Mouse (Mus musculus): ENCODE data around the gene Lypd6.

Gene Lypd6

DNA sequence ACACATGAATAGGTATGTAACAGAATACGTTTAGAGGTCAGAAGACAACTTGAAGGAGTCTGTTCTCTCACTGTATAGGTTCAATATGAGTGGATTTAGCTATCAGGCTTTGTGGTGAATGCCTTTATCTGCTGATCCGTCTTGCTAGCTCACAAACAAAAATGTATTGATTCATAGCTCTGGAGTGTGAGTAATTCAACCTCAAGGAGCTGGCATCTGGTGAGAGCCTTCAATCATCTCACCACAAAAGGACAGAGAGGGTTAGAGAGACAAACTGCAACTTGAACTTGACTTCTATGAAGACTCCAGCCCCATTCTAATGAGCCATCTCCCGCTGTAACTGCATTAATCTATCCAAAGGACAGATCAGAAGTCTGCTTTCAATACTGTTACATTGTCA is 40.6 kb downstream of the Lypd6 start:
- DNase-seq (ENCODE audit: low read depth, low spot score), result no peak

DNA sequence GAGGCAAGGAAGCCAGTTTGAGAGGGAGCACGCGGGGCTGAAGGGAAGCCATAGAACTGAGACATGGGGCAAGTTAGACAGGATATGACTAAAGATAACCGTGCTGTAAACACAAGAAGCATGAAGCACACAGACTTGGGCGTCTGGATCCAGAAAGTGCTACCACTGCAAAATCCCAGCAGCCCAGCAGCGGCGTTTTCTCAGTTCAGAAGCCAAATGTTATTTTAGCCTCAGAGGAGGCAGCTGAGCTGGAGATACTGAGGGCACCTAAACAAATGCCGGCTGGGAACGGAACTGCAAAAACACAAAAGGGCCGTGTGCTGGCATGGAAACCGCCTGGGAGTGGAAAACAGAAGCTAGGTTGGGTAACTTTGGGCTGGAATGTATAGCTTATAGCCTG is 43.9 kb downstream of the Lypd6 start:
- DNase-seq (ENCODE audit: low read depth, low spot score), result no peak

DNA sequence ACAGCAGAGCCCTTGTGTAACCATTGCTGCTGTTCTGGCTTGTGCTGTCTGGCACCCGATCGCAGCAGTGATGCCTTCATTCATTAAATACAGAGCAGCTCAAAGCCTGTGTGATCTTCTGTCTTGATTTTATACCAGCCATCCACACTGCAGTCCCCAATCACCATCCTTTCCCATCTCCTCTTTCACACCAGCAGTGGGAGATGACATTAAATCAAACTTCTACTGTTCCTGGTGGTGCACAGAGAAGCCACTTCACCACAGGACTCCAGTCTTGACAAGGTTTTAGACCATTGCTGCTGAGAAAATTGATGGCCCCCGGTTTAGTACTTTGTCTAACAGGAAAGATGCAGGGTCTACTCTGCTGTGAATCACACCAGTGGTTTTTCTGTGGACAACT is 44.9 kb downstream of the Lypd6 start:
- DNase-seq (ENCODE audit: low read depth, low spot score), result no peak

DNA sequence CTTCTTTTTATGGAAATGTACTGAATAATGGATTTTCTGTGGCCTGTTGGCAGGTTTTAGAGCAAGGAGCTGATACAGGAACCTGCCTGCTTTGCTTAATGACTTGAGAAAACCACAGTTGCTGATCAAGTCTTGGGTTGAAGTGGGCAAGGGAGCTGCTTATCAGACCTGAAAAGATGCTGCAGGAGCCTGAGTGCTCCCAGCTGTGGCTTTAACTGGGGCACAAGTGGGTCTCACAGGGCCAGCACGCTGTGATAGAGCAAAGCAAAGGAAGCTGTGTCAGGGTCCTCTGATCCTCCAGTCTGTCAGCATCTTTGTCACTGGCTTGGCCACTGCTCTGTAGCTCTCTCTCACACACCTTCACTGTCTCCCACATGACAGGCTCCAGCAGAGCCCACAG is 45.4 kb downstream of the Lypd6 start:
- no peak for DNase-seq (ENCODE audit: low read depth, low spot score)

DNA sequence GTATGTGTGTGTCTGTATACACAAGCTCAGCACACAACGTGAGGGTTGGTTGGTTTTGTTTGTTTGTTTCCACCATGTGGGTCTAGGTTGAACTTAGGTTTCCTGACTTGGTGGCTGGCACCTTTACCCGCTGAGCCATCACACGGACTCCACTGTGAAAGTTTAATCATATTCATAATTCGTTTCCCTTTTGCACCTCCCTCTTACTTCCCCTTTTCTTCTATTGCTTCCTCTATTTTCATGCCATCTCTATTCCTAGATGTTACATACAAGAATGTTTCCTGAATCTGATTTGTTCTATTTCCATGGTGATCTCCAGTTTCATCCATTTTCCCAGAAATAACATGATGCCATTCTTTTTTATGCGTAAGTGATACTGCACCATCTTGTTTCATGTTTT is 46.2 kb downstream of the Lypd6 start:
- no peak for DNase-seq (ENCODE audit: low read depth, low spot score)

DNA sequence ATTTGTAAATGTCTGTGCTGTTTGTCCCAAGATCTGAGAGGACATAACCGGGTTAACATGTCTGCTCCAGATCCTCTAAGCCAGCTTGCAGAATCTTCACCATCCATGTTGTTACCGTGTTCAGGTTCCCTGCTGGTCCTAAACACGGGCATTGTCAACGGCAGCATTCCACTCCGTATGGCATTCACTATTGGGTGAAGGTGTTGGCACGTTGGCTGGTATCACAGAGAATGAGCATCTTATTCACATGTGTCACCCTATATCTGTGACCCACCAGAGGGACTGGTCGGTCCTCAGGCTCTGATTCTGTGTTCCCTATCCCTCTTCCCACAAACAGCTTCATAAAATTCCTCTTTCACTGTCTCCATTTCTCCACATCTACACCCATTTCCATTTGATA is 52.9 kb downstream of the Lypd6 start:
- DNase-seq (ENCODE audit: low read depth, low spot score), result no peak

DNA sequence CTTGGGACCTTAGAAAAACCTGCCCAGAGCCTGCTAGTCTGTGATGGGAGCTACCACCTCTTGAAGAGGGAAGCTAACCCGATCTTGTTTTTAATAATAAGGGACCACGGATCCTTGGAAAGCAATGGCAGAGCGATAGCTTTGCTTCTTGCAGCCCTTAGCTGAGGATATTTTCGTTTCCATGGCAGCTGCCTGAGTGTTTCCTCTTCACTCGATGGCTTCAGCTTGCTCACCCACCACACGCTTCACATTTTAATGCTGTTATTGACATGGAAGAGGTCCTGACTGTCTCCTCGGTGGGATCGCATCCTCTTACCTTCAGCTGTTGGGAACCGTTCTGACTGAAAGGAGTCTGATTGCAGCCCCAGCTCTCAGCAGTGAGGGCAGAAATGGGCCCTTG is 54.6 kb downstream of the Lypd6 start:
- no peak for DNase-seq (ENCODE audit: low read depth, low spot score)

DNA sequence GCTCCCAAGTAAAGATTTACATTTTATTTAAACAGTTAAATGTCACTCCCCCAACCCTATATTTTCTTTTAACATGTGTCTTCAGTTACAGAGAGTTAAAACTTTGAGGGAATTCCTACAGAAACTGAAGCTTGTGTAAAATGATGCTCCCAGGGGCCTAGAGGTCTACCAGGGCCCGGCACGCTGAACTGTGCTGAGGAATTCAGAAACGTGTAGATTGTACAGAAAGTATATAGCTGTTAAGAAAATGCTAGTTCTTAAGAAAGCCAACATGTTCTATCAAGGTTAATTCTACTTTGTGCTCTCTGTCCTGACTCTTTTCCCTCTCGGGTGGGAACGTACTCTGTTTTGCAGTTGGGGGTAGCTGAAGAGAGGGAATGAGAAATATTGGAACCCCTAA is 57.1 kb downstream of the Lypd6 start:
- no peak for DNase-seq (ENCODE audit: low read depth, low spot score)

DNA sequence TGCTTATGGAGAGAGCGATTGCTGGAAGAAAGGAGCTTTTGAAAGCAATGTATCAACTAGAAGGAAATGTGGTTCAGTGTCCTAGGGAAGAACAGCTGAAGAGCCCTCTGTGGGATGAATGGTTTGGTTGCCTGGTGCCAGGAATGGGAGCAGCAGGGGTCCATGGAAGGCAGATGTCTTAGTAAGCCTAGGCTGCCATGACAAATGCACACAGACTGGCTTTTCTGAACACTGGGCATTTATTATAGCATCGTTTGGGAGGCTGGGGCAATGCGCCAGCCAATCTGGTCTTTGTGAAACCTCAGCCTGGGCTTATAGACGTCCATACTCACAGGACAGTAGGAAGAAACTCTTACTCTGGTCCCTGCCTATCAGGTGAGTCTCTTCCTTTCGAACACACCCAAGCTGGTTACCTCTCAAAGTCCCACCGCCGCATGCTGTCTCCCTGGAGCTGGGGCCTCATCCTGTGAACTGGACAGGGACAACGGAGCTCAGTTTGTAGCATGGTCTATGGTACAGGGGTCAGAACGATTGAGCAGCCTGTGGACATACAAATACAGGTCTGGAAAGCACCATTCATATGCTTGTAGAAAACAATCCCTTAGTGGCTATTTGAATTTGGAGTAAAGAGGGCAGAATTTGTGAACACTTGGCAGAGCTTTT is 61.4 kb downstream of the Lypd6 start:
- no peak for DNase-seq (ENCODE audit: low read depth, low spot score)

DNA sequence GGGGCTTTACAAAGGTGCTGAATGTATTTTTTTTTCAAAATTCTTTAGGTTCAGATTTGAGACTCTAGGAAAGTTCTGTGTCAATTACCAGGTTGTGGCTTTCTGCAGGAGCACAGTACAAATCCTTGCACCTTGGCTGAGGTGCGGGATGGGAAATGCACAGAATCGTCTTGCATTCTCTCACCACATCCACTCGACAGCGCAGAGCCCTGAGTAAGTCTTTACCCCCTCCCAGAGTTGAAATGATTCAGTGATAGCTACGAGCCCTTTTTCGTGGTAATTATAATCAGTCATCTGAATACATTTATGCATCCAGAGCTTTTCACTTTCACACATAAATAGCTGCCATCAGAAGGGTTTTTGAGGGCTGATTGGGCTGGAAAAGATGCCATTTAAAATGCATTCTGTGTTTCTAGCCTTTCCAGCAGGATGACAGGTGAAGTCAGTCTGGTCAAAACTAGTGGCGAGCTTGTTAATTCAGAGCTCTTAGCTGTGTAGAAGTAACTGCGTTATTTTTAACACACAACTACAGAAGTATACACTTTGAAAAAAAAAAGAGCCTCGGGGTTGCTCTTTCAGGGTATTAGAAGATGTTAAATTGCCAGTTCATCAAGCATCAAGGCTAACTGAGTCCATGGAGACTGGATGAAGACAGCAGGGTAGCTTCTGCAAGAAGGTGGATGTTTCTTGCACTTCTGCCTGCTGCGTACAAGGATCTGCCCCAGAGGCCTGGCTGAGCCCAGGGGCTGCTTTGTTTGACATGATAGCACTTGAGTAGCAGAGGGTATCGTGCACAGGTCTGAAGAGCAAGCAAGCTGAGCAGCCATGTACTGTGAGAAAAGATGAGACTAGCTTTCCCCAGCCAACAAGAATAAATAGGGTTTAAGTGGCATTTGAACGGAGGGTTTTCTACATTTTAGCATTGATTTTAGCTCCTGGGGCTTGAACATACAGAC is 62.4 kb downstream of the Lypd6 start:
- DNase-seq (ENCODE audit: low read depth, low spot score), result no peak

DNA sequence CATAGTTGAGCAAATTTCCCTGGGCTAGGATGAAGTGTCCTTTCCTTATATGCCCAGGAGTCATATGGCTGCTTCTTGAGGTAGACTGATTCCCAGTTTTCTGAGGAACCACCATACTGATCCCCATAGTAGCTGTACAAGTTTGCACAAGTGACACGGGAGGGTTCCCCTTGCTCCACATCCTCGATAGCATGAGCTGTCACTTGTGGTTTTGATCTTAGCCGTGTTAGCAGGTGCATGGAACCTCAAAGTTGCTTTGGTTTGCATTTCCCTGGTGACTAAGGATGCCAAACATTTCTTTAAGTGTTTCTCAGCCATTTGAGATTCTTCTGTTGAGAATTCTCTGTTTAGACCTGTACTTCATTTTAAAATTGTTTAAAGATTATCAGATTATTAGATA is 64.4 kb downstream of the Lypd6 start:
- no peak for DNase-seq (ENCODE audit: low read depth, low spot score)

DNA sequence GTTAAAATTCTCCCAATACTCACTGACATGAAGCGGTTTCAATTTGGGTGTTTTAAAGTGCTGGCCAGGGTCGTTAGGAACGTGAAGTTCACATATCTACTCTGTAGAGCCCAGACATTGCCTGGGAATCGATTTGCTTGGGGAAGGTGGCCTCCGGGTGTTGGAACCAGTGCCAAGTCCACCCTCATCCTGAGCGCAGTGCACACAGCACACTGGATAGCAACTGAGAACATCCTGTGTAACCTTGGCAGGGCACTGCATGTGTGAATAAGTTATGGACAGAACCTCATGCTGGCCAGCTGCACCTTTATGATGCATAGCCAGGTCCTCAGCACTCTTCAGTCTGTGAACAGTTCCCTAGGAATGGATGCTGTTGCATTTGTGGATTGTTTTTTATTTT is 77.4 kb downstream of the Lypd6 start:
- DNase-seq (ENCODE audit: low read depth, low spot score), result no peak

DNA sequence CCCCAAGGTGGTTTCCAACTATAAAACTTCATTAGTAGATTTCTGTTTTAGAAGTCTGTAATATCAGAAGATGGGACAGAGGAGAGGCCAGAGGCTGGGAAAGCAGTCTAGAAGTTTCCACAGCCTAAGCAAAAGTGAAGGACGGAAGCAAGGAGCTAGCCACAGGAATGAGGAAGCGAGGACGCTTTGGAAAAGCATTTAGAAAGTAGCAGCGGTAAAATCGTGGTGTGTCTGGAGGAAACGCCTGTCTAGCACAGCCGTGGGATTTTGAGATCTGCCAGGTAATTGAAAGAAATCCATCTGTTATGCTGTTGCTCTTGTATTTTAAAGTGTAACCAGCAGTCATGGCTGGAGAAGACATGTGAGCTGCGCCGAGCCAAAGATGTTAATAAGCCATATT is 81.1 kb downstream of the Lypd6 start:
- peak; percentile 24 for DNase-seq (ENCODE audit: low read depth, low spot score)

DNA sequence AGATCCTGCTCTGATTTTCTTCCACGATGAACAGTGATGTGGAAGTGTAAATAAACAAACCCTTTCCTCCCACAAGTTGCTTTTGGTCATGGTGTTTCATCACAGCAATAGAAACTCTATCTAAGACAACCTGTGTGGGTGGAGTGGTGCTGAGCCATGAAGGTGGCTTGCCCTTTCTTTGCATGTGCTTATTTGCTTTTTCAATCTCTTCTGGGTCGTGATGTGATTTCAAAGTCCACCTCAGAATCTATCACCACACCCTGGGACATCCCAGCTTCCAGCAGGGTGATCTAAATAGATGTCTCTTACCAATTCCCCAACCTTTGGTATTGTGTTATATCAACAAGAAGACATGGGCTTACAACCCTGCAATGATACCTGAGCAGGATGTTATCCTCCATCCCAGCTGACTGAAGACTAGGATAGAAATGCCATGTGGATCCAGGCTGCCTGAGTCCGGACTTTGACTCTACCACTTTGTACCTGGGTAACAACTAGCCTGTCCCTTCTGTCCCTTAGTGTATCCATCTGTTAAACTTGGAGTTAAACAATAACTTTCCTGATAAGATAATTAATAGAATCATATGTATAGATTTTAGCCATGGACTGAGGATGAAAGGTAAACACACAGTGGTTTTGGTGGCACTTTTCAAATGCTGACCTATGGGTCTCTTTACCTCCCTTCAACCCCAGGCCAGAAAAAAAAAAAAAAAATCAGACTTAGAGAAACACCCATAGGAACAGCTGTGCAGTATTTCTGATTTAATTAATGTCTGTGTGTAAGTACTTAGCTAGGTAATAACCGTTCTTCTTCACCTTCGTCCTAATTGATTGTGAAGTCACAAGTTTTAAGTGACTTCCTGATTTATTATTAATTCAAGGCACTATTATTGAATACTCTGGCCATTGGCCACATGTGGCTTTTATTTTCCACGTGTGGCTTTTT is 83.3 kb downstream of the Lypd6 start:
- DNase-seq (ENCODE audit: low read depth, low spot score), result no peak

DNA sequence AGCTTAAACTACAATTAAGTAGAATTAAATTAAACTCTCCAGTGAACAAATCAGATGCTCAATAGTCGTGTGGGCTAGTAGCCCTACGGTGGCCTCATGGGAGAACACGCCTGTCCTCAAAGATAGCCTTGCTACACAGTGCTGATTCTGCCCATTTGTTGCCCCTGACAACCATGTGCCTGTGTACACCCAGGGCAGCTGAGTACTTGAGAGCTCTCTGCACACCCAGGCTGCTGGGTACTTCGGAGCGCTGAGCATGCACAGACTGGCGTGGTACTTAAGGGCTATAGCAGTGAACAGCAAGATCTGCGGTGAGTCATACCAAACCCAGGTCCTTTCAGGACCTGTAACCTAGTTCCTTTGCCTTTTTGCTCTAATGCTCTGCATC is 84.0 kb downstream of the Lypd6 start:
- DNase-seq (ENCODE audit: low read depth, low spot score), result no peak

DNA sequence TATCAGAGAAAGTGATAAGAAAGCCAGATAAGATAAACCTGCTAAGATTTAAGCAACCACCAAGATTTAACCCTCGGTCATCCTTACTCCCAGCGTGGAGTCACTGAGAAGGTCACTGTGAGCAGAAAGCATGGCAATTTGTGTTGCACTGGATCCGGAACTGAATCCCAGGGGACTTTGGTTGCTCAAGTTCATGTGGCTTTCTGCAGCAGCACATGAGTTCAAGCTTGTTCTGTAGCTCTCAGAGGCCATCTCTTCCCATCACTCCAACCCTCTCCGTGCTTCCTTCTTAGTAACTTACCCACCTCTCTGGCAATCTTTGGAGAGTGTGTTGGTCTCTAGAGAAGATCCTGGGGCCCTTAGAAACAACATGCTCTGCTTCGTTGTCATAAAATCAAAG is 84.6 kb downstream of the Lypd6 start:
- no peak for DNase-seq (ENCODE audit: low read depth, low spot score)

DNA sequence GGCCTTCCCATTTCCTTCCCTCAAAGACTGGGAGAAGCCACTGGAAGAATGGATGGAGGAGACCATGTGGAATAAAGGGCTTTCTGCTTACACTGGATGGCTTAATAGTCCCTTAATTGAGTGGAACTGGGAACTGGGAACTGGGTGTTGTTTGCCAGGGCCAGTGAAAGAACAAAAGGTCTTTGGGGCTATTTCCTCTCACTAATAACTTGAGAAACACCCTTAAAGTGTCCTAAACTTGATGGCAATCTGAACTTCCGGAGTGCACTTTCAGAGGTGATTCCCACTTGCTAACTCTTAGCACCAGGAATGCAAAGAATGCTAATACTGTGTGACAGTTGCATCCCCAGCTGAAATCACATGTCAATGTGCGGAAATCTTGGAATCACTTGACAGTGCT is 85.2 kb downstream of the Lypd6 start:
- DNase-seq (ENCODE audit: low read depth, low spot score), result no peak

DNA sequence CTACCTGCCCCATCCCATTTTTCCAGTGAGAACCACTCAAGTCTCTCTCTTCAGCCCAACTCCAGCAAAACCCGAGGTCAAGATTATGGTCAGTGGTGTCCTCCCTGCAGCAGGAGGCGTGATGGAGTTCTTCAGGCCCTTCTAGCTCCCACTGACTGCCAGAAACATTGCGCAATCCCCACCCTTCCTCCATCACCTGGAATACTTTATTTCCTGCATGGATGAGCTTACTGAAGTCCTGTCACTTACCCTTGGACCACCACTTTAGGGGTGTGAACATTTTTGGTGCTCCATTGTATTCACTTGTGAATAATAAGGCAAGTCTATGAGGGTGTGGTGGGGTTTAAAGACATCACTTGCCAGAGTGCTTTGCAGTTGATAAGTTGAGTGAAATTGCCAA is 85.7 kb downstream of the Lypd6 start:
- DNase-seq (ENCODE audit: low read depth, low spot score), result no peak

DNA sequence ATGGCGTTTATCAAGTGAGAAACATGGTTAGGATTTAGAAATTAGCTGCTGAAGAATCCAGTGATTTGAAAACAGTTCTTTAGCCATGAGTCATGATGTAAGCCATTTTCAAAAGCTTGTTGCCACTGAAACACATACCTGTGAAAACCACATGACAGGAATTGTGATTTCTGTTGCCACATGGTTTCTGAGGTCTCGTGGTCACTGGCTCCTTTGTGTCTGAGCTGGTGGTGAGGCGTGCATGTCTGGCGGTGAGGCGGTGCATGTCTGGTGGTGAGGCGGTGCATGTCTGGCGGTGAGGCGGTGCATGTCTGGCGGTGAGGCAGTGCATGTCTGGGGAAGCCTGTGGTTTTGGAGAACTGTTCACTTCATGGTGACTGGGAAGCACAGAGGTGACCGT is 89.8 kb downstream of the Lypd6 start:
- DNase-seq (ENCODE audit: low read depth, low spot score), result no peak

DNA sequence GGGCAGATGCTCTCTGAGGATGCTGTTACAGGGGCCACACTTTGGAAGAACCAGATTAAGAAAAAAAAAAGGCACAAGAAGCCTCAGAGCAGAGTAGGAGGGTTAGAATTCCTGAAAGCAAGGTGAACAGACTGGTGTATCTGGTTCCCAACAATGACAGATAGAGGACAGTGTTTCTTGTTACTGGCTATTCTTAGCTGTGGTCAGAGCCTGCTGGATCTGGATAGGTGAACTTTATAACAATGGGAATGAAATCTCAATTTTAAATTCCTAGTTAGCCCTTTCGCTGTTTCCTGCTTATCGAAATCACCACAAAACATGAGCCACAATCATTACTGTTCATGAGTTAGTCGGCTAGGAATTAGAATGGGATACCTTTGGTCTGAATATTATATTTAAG is 93.8 kb downstream of the Lypd6 start:
- DNase-seq (ENCODE audit: low read depth, low spot score), result no peak

DNA sequence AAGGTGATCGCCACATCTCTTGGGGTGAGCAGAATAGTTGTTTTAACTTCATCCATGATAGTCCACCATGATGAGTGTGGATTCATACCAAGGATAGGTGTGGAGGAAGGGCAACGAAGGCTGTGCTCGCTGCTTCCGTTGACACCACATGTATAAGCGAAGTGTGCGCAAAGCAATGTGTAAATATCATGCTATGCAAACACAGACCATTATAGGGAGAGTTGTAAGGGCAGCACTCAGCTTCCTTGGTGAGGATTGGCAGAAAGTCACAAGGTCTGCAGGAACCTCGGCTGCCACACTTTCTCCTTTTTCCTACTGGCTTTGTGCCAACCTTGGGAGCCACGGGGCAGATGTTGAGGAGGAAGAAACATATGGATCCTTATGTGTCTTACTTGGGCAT is 97.4 kb downstream of the Lypd6 start:
- no peak for DNase-seq (ENCODE audit: low read depth, low spot score)

DNA sequence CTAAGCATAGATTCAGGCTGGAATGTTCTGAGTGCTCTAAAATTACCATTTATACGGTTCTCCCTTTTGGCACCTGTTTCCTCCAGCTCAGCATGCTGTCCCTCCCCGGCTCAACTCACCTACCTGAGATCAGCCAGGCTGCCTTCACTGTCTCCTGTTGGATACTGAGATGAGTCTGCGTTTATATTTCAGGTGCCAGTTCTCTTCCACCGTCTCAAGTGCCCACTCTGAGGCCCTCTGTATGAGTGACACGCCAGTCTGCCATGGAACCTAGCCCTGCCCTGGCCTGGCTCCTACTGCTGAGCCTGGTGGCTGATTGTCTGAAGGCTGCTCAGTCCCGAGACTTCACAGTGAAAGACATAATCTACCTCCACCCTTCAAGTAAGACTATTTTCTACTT is 99.0 kb downstream of the Lypd6 start:
- no peak for DNase-seq (ENCODE audit: low read depth, low spot score)
